Mouse (Mus musculus): Measurements from ENCODE around the gene Bckdha.

- TF ChIP-seq POLR2A (IDR thresholded peaks at IDR 0.05; ENCODE audit: borderline replicate concordance, extremely low read depth, low read depth, low read length) (peak; percentile 80; the same call in 1 of the 2 replicates), CTCF (IDR thresholded peaks at IDR 0.05; ENCODE audit: insufficient read depth, low read length) (no peak)
Measured at GRCm38 (mm10) chr7:25618865-25619721, 39.7 kb downstream of the Bckdha start, which contains the start of gene Dmac2.
